8 mouse cellular contexts compared by ENCODE assay signal in genomic region chr2:158194945-158195640, GRCm38 (mm10). TPM values are rescaled to one million over a fixed set of nuclear protein-coding genes. Genes with fewer than 3 reads are reported as not detected.
DNase-seq lines count a peak whose midpoint lies in the region; ATAC-seq lines count a peak whose summit lies in the region.

No protein-coding gene starts in this region.

- ATAC-seq in erythroblast, adult 5-6 weeks (replicated peaks; ENCODE audit: low FRiP score, poor library complexity, severe bottlenecking), result 0 out of 2 replicates have a peak, but pooled peaks have one; percentile 44
- peak; percentile 70 for ATAC-seq in megakaryocyte, adult 5-6 weeks (ENCODE audit: poor library complexity, severe bottlenecking)

- peak; percentile 60 to 74 for DNase-seq in cerebellum, postnatal 10 days
- DNase-seq in cerebellum, adult 9-11 months, result no peak
- DNase-seq in thymus, postnatal 0 days (ENCODE audit: low spot score), result peak; percentile 63
- DNase-seq in thymus, adult 18-20 months, result no peak
- peak; percentile 68 for DNase-seq in induced T-regulatory cell, adult 2 months (ENCODE audit: low read depth)
- peak; percentile 56 for DNase-seq in skeletal muscle tissue, adult 2 months (ENCODE audit: low read depth, low spot score)

RNA-seq across cellular contexts. Expression of gene D630003M21Rik, which starts 33.9 kb away (rescaled TPM):
- 0.35 and 0.47 TPM in 2 replicates for polyA plus RNA-seq in thymus, postnatal 0 days (2015; fragmentation: Nextera tagmentation; extraction: Ambion mirVana)
- total RNA-seq in erythroblast, adult 5-6 weeks (2015; ENCODE audit: low replicate concordance), result not detected in 2 replicates
- not detected in 2 replicates for total RNA-seq in erythroblast, adult 5-6 weeks (2017; ENCODE audit: low replicate concordance)
- total RNA-seq in megakaryocyte, adult 5-6 weeks (2015), result not detected in 2 replicates
- total RNA-seq in megakaryocyte, adult 5-6 weeks (2017), result not detected in 2 replicates

RNA-seq across cellular contexts. Expression of gene Tgm2, which starts 48.9 kb away (rescaled TPM):
- polyA plus RNA-seq in thymus, postnatal 0 days (2015; fragmentation: Nextera tagmentation; extraction: Ambion mirVana), result 8.5 and 9.0 TPM in 2 replicates
- total RNA-seq in erythroblast, adult 5-6 weeks (2015; ENCODE audit: low replicate concordance), result 2.1 and 3.8 TPM in 2 replicates
- 6.6 and 9.6 TPM in 2 replicates for total RNA-seq in erythroblast, adult 5-6 weeks (2017; ENCODE audit: low replicate concordance)
- total RNA-seq in megakaryocyte, adult 5-6 weeks (2015), result 0.71 and 1.0 TPM in 2 replicates
- 2.1 and 2.6 TPM in 2 replicates for total RNA-seq in megakaryocyte, adult 5-6 weeks (2017)

Comparison
In these comparisons a context has a peak if more than half of its experiments do, and no peak if none do; other contexts are left out.
1. DNase-seq: peak in cerebellum, postnatal 10 days (2 of 2), thymus, postnatal 0 days (single experiment), induced T-regulatory cell, adult 2 months (single experiment) and skeletal muscle tissue, adult 2 months (single experiment); none in cerebellum, adult 9-11 months (single experiment) and thymus, adult 18-20 months (0 of 2).